Mouse (Mus musculus) spleen, adult 2 months (tissue): ENCODE results near the gene Serpina3m. TPM values are rescaled to one million over a fixed set of nuclear protein-coding genes. Genes with fewer than 3 reads are reported as not detected.

Source experiments
- DNase-seq, 2 experiments: peaks; one replicate each; pipeline versions ENCODE4 v3.0.0 to v3.0.0-alpha.2; 2012 to 2021; ENCODE audit warnings: low spot score in 2 of 2, low read depth in 1 of 2
- H3K27ac ChIP-seq: fragments of 200-500 bp; 2 replicates; pipeline ENCODE4 v1.5.1; 2012; ENCODE audit warnings: low read length, inconsistent platforms; ENCODE audit not compliant: insufficient read depth
- H3K27me3 ChIP-seq: fragments of 200-500 bp; 2 replicates; pipeline ENCODE4 v1.6.1; 2012; ENCODE audit warnings: mild to moderate bottlenecking, moderate library complexity, low read length, inconsistent platforms; ENCODE audit not compliant: control insufficient read depth, insufficient read depth
- H3K36me3 ChIP-seq: fragments of 200-500 bp; 2 replicates; pipeline ENCODE4 v1.6.1; 2012; ENCODE audit warnings: mild to moderate bottlenecking, low read length, inconsistent platforms; ENCODE audit not compliant: control insufficient read depth, insufficient read depth
- H3K4me1 ChIP-seq: fragments of 200-500 bp; 2 replicates; pipeline ENCODE4 v1.6.1; 2011; ENCODE audit warnings: inconsistent platforms; ENCODE audit not compliant: control insufficient read depth, insufficient read depth, insufficient read length
- H3K4me3 ChIP-seq: fragments of 200-500 bp; 2 replicates; pipeline ENCODE4 v1.5.1; 2011; ENCODE audit warnings: mild to moderate bottlenecking, inconsistent platforms; ENCODE audit not compliant: insufficient read depth, insufficient read length; ENCODE audit errors: extremely low read depth
- CTCF ChIP-seq: fragments of 200-500 bp; IDR thresholded peaks from 2 replicates; pipeline ENCODE4 v1.5.1; 2011; ENCODE audit warnings: mild to moderate bottlenecking, inconsistent platforms; ENCODE audit not compliant: insufficient read depth, insufficient read length, insufficient replicate concordance; ENCODE audit errors: extremely low read depth
- POLR2A ChIP-seq: fragments of 200-500 bp; IDR thresholded peaks from 2 replicates; pipeline ENCODE4 v1.6.1; 2011; ENCODE audit warnings: low read depth, low read length, inconsistent platforms
- WGBS: fragments of 180-500 bp; shearing (Covaris S2); methylation state at CpG from one replicate; pipeline ENCODE4 v1.1.7; 2018; 5-methylcytosine and 5-hydroxymethylcytosine counted together
- polyA plus RNA-seq: library from polyadenylated mRNA; depleted of rRNA; stranded (reverse); fragments of >200 nt; gene quantifications from 2 replicates; pipeline ENCODE4 v1.2.3, GENCODE M21; 2012; rRNA removed

Serpina3m gene
- polyA plus RNA-seq, 1 experiment = not detected

DNA sequence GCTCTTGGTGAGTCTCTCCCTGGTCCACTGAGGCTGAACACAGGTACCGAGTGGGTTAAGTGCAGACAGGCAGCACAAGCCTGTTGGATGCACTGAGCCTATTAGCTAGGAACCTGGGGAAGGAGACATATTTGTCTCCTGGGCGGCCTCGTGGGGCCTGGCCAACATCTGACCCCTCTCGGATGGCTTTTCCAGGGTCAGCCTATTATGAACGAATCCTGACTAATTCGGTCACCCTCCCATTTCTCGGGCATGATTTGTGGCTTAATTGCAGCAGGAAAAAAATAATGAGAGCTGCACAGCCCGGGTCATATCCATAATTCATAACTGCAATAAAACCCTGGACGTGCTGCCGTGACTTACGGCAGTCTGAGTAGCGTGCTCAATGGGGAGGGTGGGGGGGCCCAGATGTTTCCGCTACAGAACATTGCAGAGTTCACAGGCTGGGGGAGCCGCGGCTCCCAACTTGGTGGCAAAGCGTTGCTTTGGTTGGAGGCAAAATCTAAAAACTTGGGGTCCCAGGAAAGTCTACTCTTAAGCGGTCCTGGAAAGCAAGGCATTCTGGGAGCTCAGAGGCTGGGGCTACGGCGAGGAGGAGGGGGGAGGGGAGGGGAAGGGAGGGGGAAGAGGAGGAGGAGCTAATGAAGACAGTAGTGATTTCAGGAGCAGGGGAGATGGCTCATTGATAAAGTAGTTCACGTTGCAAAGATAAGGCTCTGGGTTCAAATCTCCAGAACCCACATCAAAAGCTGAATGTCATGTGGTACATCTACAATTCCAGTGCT lies 95.9 kb downstream of the Serpina3m start:
- DNase-seq = no peak
- TF ChIP-seq CTCF (no peak), POLR2A (no peak)
- Histone ChIP-seq H3K27me3 (no peaks in the 10 kb centered on the region), H3K27ac (no peak overlapping the region), H3K4me1 (no peaks in the 10 kb centered on the region), H3K36me3 (no peaks in the 10 kb centered on the region), H3K4me3 (no peak overlapping the region)
- 86% methylated on average over 20 of the region's 20 CpGs for WGBS

DNA sequence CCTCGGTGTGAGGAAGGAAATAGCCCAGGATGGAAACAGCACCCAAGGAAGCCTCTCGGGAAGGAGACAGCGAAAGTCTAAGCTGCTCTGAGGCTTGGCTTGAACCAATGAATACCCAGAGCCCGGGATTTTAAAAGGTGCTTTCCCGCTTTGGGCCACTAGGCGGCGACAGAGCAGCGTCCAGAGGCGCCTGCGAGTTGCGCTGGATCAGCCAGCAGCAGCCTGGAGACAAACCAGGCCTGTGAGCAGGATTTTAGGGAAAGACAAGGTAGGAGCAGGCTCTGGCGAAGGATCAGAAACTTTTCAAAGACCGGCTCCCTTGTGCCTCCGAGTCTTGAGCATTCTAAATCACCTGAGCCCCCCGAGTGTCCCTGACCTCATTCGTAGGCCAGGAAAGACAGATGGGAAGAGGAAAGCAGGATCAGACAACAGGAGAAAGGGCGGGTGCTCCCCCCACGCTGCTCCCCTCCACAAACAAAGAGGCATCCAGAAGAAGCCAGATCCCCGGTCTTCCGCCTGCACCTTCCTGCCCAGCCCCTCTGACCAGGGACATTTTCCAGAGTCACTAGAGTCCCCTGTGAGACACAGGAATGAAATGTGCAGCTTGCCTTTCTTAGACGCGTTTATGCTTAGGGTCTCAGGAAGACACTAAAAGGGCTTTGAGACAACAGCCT lies 101.9 kb downstream of the Serpina3m start:
- DNase-seq = peak in 1 of 2 experiments; percentile 36
- no peak overlapping the region for H3K4me3 ChIP-seq
- H3K4me1 ChIP-seq = no peaks in the 10 kb centered on the region
- no peaks in the 10 kb centered on the region for H3K36me3 ChIP-seq
- no peak overlapping the region for H3K27ac ChIP-seq
- TF ChIP-seq CTCF (peak; percentile 71), POLR2A (no peak)
- 20% methylated on average over 22 of the region's 22 CpGs for WGBS
- no peaks in the 10 kb centered on the region for H3K27me3 ChIP-seq

- no peaks in the 10 kb centered on the region for H3K27me3 ChIP-seq
- no peak overlapping the region for H3K4me3 ChIP-seq
- WGBS = 85% methylated on average over 11 of the region's 11 CpGs
- no peak for TF ChIP-seq CTCF
- TF ChIP-seq POLR2A = no peak
- H3K36me3 ChIP-seq = no peaks in the 10 kb centered on the region
- H3K27ac ChIP-seq = no peak overlapping the region
- DNase-seq = no peak
- no peaks in the 10 kb centered on the region for H3K4me1 ChIP-seq
Measured at GRCm38 (mm10) chr12:104443716-104444115, 105.4 kb downstream of the Serpina3m start.

Other genes with a start within 250 kb of the Serpina3m start
- not detected in 2 replicates for gene Serpina5, start 237.4 kb upstream of the Serpina3m start, polyA plus RNA-seq
- gene Serpina3a, start 225.8 kb upstream of the Serpina3m start, polyA plus RNA-seq = not detected in 2 replicates
- 0.43 and 0.45 TPM in 2 replicates for gene Serpina3b, start 210.5 kb upstream of the Serpina3m start, polyA plus RNA-seq
- gene Serpina3c, start 184.6 kb upstream of the Serpina3m start, polyA plus RNA-seq = 0.35 and 0.49 TPM in 2 replicates
- 3.3 and 6.0 TPM in 2 replicates for gene Serpina3f, start 123.9 kb upstream of the Serpina3m start, polyA plus RNA-seq
- gene Serpina3g, start 102.2 kb upstream of the Serpina3m start, polyA plus RNA-seq = 82.5 and 110 TPM in 2 replicates
- 0.45 and 0.76 TPM in 2 replicates for gene Serpina3i, start 75.4 kb upstream of the Serpina3m start, polyA plus RNA-seq
- not detected in 2 replicates for gene Serpina3j, start 23.9 kb upstream of the Serpina3m start, polyA plus RNA-seq
- gene Serpina3k, start within 50 bp of the Serpina3m start, polyA plus RNA-seq = 0.05 and 0.11 TPM in 2 replicates
- 15.9 and 31.8 TPM in 2 replicates for gene Serpina3n, start 68.2 kb downstream of the Serpina3m start, polyA plus RNA-seq
- 0.06 TPM in 1 of 2 replicates, not detected in the other for gene Gsc, start 134.8 kb downstream of the Serpina3m start, polyA plus RNA-seq